Mouse (Mus musculus) bone marrow macrophage, adult 2 months (primary cell): ENCODE results near the gene Klhdc9.

ENCODE experiments used
- CTCF ChIP-seq: IDR thresholded peaks from 2 replicates; pipeline ENCODE4 v1.5.1; 2012; ENCODE audit warnings: low read depth, mild to moderate bottlenecking, low read length, moderate library complexity
- POLR2A ChIP-seq: IDR thresholded peaks from 2 replicates; pipeline ENCODE4 v1.6.1; 2012; ENCODE audit warnings: mild to moderate bottlenecking, low read depth, low read length, borderline replicate concordance

DNA sequence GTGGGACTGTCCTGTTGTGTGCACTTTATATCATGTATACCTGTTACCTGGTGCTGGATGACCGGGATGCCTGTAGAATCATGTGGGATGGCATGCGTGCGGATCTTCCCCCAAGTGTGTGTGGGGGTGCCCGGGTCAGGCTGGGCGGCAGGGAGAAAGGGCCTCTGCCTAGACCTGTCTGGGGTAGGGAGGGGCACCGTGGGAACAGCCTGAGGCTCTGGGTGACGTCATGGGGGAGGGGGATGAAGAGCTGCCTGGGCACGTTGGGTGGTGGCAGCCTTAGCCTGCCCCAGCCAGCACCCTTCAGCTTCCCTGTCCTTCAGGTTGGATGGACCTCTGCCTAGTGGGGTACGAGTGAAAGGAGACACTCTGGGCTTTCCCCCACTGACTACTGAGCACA is 23.8 kb upstream of the Klhdc9 start:
- TF ChIP-seq POLR2A (no peak), CTCF (no peak)
